Mouse (Mus musculus) forelimb bud, embryonic 11.5 days (tissue): ENCODE results near the gene Tnf.

ENCODE experiments used
- DNase-seq: peaks from one replicate; pipeline ENCODE4 v3.0.0-alpha.2; 2012; ENCODE audit warnings: low read depth, low spot score

Tnf gene

GRCm38 (mm10) chr17:35153931-35154330 lies 47.9 kb downstream of the Tnf start:
- DNase-seq = no peak

- no peak for DNase-seq
Observed at GRCm38 (mm10) chr17:35153077-35153476, 48.7 kb downstream of the Tnf start.

GRCm38 (mm10) chr17:35152121-35152520 lies 49.7 kb downstream of the Tnf start:
- DNase-seq = no peak
